Mouse (Mus musculus) layer of hippocampus, adult 2 months (tissue): ENCODE measurements around the gene Mcrip1. TPM values are rescaled to one million over a fixed set of nuclear protein-coding genes. Genes with fewer than 3 reads are reported as not detected.
"Not testable (repeated sequence)": the region's sequence is repeated elsewhere in the genome, so short reads cannot be mapped to it uniquely, and the experiment has no call there.

ENCODE experiments used
- DNase-seq, 2 experiments: peaks; one replicate each; pipeline ENCODE4 v3.0.0; 2022; ENCODE audit warnings: low spot score in 2 of 2
- H3K27ac ChIP-seq: fragments of 200-600 bp; 2 replicates; pipeline ENCODE4 v1.8.1; 2022
- H3K4me3 ChIP-seq: fragments of 200-600 bp; 2 replicates; pipeline ENCODE4 v1.8.1; 2022; ENCODE audit warnings: mild to moderate bottlenecking
- CTCF ChIP-seq: fragments of 200-600 bp; conservative IDR thresholded peaks from 2 replicates; pipeline ENCODE4 v1.8.1; 2022; ENCODE audit warnings: antibody characterized with exemption, mild to moderate bottlenecking, moderate library complexity
- total RNA-seq, 2 experiments: library from RNA; stranded (reverse); gene quantifications; 2 replicates each; pipeline ENCODE4 v1.2.3; 2021

Gene Mcrip1
- total RNA-seq, 2 experiments from 2014 or later: 65.2 to 67.6 TPM

DNA sequence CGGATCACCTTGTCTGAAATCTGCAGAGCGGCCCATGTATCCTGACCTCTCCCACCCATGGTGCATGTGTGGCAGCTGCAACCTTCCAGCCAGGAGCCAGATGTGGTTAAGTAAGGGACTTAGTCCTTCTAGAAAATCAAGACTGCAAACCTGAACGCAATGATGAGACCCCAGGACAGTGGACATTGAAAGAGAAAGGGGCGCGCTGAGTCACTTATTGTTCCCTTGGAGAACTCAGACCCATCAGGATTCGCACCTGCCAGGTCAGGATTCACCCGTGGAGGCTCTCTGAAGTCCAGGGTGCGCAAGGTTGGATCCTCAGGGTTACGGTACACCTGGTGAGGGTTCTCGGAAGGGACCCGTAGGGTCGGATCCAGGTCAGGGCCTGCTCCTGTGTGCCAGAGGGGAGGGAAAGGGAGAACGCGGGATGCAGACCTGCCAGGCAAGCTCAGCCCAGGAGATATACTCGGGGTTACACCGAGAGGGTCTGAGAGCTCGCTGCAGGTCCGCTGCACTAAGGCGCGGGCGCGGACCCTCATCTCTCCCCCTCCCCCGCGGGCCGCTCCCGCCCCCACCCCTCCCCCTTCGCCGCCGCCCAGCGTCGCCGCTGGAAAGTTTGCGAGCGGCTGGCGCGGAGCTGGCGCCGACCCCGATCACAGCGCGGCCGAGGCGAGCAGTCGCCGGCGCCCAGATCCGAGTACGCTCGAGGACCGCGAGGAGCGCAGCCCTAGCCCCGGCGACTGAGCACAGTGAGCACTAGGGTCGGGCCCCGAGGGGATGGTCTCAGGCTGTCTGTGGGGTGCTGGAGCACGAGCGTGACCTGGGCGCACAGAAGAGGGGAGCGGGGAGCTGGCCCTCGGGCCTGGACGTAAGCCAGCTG lies 19.2 kb downstream of the Mcrip1 start, which contains the start of gene Gcgr:
TSS of gene Gcgr (plus strand) at position 615 of the 880 bp plus-strand sequence.
- H3K27ac ChIP-seq: no peak within 1 kb of the TSS
- TF ChIP-seq CTCF: no peak
- DNase-seq: no peak
- peak within 1 kb of the TSS; percentile 26; the same call in 1 of the 2 replicates for H3K4me3 ChIP-seq

DNA sequence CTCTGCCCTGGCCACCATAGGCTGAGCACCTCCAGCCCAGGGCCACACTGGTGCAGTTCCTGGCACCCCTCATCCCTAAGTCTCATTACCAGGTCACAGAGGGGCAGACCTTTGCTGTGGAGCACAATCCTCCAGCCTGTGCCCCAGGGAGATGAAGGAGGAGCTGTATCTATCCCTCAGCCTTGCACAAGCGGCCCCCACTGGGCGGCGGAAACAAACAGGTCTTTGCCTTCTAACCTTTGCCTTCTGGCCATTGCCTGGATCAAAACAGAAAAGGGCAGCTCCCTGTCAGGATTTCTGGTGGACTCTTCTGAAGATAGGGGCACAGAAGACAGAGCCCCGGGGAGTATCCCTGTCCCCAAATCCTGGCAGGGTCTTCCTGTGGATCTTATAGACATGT lies 20.6 kb downstream of the Mcrip1 start:
- H3K4me3 ChIP-seq: no peak overlapping the region
- DNase-seq: no peak
- no peak overlapping the region for H3K27ac ChIP-seq
- TF ChIP-seq CTCF: no peak

GRCm38 (mm10) chr11:120527690-120528354 lies 21.7 kb downstream of the Mcrip1 start:
- no peak for DNase-seq
- Histone ChIP-seq H3K27ac (no peak overlapping the region), H3K4me3 (no peak overlapping the region)
- TF ChIP-seq CTCF: no peak

DNA sequence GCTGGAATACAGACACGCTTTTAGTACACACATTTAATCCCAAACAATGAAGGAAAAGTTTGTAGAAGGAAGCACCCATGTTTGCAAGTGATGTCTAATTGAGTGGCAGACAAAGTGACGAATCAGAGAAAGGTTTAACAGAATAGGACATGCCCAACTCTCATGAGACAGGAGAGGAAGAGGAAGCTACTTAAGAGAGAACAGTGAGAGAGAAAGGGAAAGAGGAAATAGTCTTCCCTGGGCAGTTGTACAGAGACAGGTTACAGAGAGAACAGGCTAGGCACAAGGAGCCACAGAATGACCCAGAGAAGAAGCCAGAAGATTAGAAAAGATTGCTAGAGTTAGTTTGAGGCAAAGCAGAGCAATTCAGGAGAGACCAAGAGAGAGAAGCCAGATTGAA lies 23.6 kb downstream of the Mcrip1 start:
- H3K27ac ChIP-seq: no peak overlapping the region
- H3K4me3 ChIP-seq: no peak overlapping the region
- no peak for TF ChIP-seq CTCF
- no peak for DNase-seq

DNA sequence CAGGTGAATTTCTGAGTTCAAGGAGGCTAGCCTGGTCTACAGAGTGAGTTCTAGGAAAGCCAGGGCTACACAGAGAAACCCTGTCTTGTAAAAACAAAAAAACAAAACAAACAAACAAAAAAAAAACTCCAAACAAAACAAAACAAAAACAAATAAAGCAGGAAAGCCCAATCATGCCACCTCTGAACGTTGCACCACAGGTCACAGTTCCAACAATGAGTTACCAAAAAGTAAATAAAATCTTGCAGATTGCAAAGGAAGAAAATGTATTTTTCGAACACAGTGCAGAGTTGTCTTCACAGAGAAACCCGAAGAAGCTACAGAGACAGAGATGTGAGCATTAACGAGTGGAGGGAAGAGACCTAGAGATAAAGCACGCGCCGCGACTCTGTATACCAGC lies 26.9 kb downstream of the Mcrip1 start:
- no peak for DNase-seq
- Histone ChIP-seq H3K27ac (no peak overlapping the region), H3K4me3 (no peak overlapping the region)
- TF ChIP-seq CTCF: no peak

DNA sequence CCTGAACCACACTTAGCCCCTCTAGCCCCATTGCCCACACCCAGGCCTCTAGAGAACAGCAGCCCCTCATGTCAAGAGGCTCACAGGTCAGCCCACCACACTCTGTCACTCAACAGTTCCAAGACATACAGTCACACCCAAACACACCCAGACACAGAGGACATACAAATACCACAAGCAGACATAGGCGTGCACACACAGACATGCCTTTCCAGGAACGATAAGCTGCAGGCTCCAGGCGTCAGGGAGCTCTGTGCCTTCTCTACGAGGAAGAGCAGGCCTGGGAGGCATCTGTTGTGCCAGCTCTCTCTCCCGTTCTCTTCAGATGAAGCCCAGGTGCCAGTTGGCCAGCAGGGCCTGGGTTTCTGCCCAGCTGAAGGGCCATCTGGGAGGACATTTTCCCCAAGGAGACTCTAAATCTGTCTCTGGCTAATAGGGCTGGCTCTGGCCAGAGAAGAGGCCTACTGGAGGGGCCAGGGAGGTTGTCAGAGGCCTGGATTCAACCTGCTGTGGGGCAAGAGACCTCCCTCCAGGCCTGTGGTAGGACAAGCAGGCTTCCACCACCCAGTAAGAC lies 28.5 kb downstream of the Mcrip1 start:
- 0 out of 2 replicates have a peak overlapping the region, but pooled peaks have one; percentile 20 for H3K27ac ChIP-seq

GRCm38 (mm10) chr11:120520498-120520897 lies 29.0 kb downstream of the Mcrip1 start:
- no peak for TF ChIP-seq CTCF
- DNase-seq: no peak
- no peak overlapping the region for H3K4me3 ChIP-seq
- no peak overlapping the region for H3K27ac ChIP-seq

More for the DNA sequence above, 28.5 kb downstream of the Mcrip1 start:
- DNase-seq: peak in 1 of 2 experiments; percentile 11
- TF ChIP-seq CTCF: no peak
- H3K4me3 ChIP-seq: no peak overlapping the region

GRCm38 (mm10) chr11:120519738-120520137 lies 29.8 kb downstream of the Mcrip1 start:
- TF ChIP-seq CTCF: no peak
- Histone ChIP-seq H3K27ac (peak overlapping the region; percentile 46; the same call in 1 of the 2 replicates), H3K4me3 (no peak overlapping the region)
- no peak for DNase-seq

GRCm38 (mm10) chr11:120518558-120518957 lies 31.0 kb downstream of the Mcrip1 start:
- Histone ChIP-seq H3K4me3 (no peak overlapping the region), H3K27ac (0 out of 2 replicates have a peak overlapping the region, but pooled peaks have one; percentile 10)
- no peak for DNase-seq
- TF ChIP-seq CTCF: no peak

GRCm38 (mm10) chr11:120518027-120518426 lies 31.5 kb downstream of the Mcrip1 start:
- Histone ChIP-seq H3K4me3 (no peak overlapping the region), H3K27ac (no peak overlapping the region)
- DNase-seq: peak; percentile 68 to 85
- TF ChIP-seq CTCF: no peak

- Histone ChIP-seq H3K4me3 (no peak overlapping the region), H3K27ac (no peak overlapping the region)
- DNase-seq: no peak
- TF ChIP-seq CTCF: no peak
Measured at GRCm38 (mm10) chr11:120517147-120517546, 32.4 kb downstream of the Mcrip1 start.

GRCm38 (mm10) chr11:120515611-120516010 lies 33.9 kb downstream of the Mcrip1 start:
- TF ChIP-seq CTCF: peak; percentile 99
- peak; percentile 71 to 90 for DNase-seq
- H3K27ac ChIP-seq: no peak overlapping the region
- no peak overlapping the region for H3K4me3 ChIP-seq

DNA sequence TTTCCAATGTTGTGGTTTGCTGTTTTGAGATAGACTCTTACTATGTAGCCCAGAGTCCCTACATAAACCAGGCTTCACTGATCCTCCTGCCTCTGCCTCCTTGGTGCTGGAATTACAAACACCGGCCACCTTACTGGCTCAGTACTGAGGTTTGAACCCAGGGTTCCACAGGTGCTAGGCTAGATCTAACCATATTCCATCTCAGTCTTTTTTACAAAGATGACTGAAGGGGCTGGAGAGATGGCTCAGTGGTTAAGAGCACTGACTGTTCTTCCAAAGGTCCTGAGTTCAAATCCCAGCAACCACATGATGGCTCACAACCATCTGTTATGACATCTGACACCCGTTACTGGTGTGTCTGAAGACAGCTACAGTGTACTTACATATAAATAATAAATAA lies 35.3 kb downstream of the Mcrip1 start:
- not testable (repeated sequence) for H3K4me3 ChIP-seq, DNase-seq, H3K27ac ChIP-seq
